Mouse (Mus musculus) thymus, adult 2 months (tissue): ENCODE data around the gene Pgm5. TPM values are rescaled to one million over a fixed set of nuclear protein-coding genes. Genes with fewer than 3 reads are reported as not detected.
A peak's percentile ranks its signal among the peaks of the same experiment; 100 is the strongest.
"Not testable (repeated sequence)": the region's sequence is repeated elsewhere in the genome, so short reads cannot be mapped to it uniquely, and the experiment has no call there.

Experiments used
- DNase-seq: peaks from one replicate; pipeline ENCODE4 v3.0.0; 2021
- H3K27ac ChIP-seq: fragments of 200-500 bp; 2 replicates; pipeline ENCODE4 v1.5.1; 2012; ENCODE audit warnings: low read length, control low read depth; ENCODE audit not compliant: control insufficient read depth, insufficient read depth
- H3K27me3 ChIP-seq: fragments of 200-500 bp; 2 replicates; pipeline ENCODE4 v1.6.1; 2012; ENCODE audit warnings: mild to moderate bottlenecking, low read length, moderate library complexity, mixed read lengths; ENCODE audit not compliant: control insufficient read depth, insufficient read depth
- H3K36me3 ChIP-seq: fragments of 200-500 bp; 2 replicates; pipeline ENCODE4 v1.6.1; 2012; ENCODE audit warnings: mild to moderate bottlenecking, low read length, moderate library complexity; ENCODE audit not compliant: control insufficient read depth, insufficient read depth
- H3K4me1 ChIP-seq: fragments of 200-500 bp; replicated peaks from 2 replicates; pipeline ENCODE4 v1.6.1; 2012; ENCODE audit warnings: low read length; ENCODE audit not compliant: control insufficient read depth, insufficient read depth
- H3K4me3 ChIP-seq: fragments of 200-500 bp; 2 replicates; pipeline ENCODE4 v1.5.1; 2012; ENCODE audit warnings: mild to moderate bottlenecking, low read length, control low read depth, moderate library complexity; ENCODE audit not compliant: control insufficient read depth, insufficient read depth
- CTCF ChIP-seq: fragments of 200-500 bp; IDR thresholded peaks from 2 replicates; pipeline ENCODE4 v1.5.1; 2012; ENCODE audit warnings: mild to moderate bottlenecking, control low read depth, low read length, moderate library complexity, borderline replicate concordance; ENCODE audit not compliant: control insufficient read depth, poor library complexity, insufficient read depth; ENCODE audit errors: extremely low read depth
- POLR2A ChIP-seq: fragments of 200-500 bp; IDR thresholded peaks from 2 replicates; pipeline ENCODE4 v1.6.1; 2012; ENCODE audit warnings: mild to moderate bottlenecking, low read length, control low read depth, moderate library complexity; ENCODE audit not compliant: control insufficient read depth, poor library complexity, insufficient read depth; ENCODE audit errors: extremely low read depth
- WGBS: fragments of 180-500 bp; shearing (Covaris S2); methylation state at CpG from one replicate; pipeline ENCODE4 v1.1.7; 2018; 5-methylcytosine and 5-hydroxymethylcytosine counted together
- polyA plus RNA-seq: library from polyadenylated mRNA; depleted of rRNA; stranded (reverse); fragments of >200 nt; gene quantifications from 2 replicates; pipeline ENCODE4 v1.2.3, GENCODE M21; 2012

The Pgm5 gene
- polyA plus RNA-seq, 1 experiment: 7.2 TPM

- 85% methylated on average over 7 of the region's 7 CpGs for WGBS
- Histone ChIP-seq H3K27ac (no peak overlapping the region), H3K4me3 (no peak overlapping the region), H3K4me1 (no peaks in the 10 kb centered on the region), H3K27me3 (no peaks in the 10 kb centered on the region), H3K36me3 (no peaks in the 10 kb centered on the region)
- no peak for DNase-seq
- TF ChIP-seq CTCF: no peak
- no peak for TF ChIP-seq POLR2A
Observed at GRCm38 (mm10) chr19:24708032-24708431, 153.6 kb downstream of the Pgm5 start.

- Histone ChIP-seq H3K4me3 (no peak overlapping the region), H3K27me3 (no peaks in the 10 kb centered on the region), H3K36me3 (no peaks in the 10 kb centered on the region), H3K4me1 (no peaks in the 10 kb centered on the region), H3K27ac (no peak overlapping the region)
- TF ChIP-seq CTCF: no peak
- TF ChIP-seq POLR2A: no peak
- no peak for DNase-seq
- WGBS: 78% methylated on average over 7 of the region's 7 CpGs
Observed at GRCm38 (mm10) chr19:24707071-24707906, 154.4 kb downstream of the Pgm5 start.

- H3K4me3 ChIP-seq: no peak overlapping the region
- H3K27me3 ChIP-seq: no peaks in the 10 kb centered on the region
- no peaks in the 10 kb centered on the region for H3K36me3 ChIP-seq
- no peaks in the 10 kb centered on the region for H3K4me1 ChIP-seq
- H3K27ac ChIP-seq: no peak overlapping the region
- TF ChIP-seq POLR2A (no peak), CTCF (no peak)
- 95% methylated on average over 1 of the region's 1 CpGs for WGBS
- peak; percentile 27 for DNase-seq
Observed at GRCm38 (mm10) chr19:24705395-24705794, 156.3 kb downstream of the Pgm5 start.

- DNase-seq: no peak
- H3K27me3 ChIP-seq: no peaks in the 10 kb centered on the region
- H3K4me3 ChIP-seq: no peak overlapping the region
- no peak for TF ChIP-seq CTCF
- WGBS: 89% methylated on average over 2 of the region's 2 CpGs
- H3K27ac ChIP-seq: no peak overlapping the region
- H3K36me3 ChIP-seq: no peaks in the 10 kb centered on the region
- no peaks in the 10 kb centered on the region for H3K4me1 ChIP-seq
Observed at GRCm38 (mm10) chr19:24704326-24704725, 157.3 kb downstream of the Pgm5 start.

GRCm38 (mm10) chr19:24703680-24704079, 158.0 kb downstream of the Pgm5 start:
- no peak for DNase-seq
- WGBS: 65% methylated on average over 8 of the region's 8 CpGs
- Histone ChIP-seq H3K27me3 (no peaks in the 10 kb centered on the region), H3K4me3 (no peak overlapping the region), H3K27ac (no peak overlapping the region), H3K4me1 (no peaks in the 10 kb centered on the region), H3K36me3 (no peaks in the 10 kb centered on the region)
- no peak for TF ChIP-seq CTCF
- no peak for TF ChIP-seq POLR2A

- H3K36me3 ChIP-seq, H3K27ac ChIP-seq, DNase-seq, H3K4me3 ChIP-seq, H3K27me3 ChIP-seq, H3K4me1 ChIP-seq: not testable (repeated sequence)
- WGBS: 91% methylated on average over 1 of the region's 1 CpGs
Observed at GRCm38 (mm10) chr19:24703168-24703567, 158.5 kb downstream of the Pgm5 start.

- no peak overlapping the region for H3K27ac ChIP-seq
- no peaks in the 10 kb centered on the region for H3K4me1 ChIP-seq
- 86% methylated on average over 8 of the region's 8 CpGs for WGBS
- no peak for DNase-seq
- no peak overlapping the region for H3K4me3 ChIP-seq
- no peaks in the 10 kb centered on the region for H3K36me3 ChIP-seq
- TF ChIP-seq CTCF (no peak), POLR2A (no peak)
- no peaks in the 10 kb centered on the region for H3K27me3 ChIP-seq
Observed at GRCm38 (mm10) chr19:24701716-24702115, 159.9 kb downstream of the Pgm5 start.
